In genomic region chr19:10699851-10700250, GRCm38 (mm10) we compare ENCODE assay signal across 10 mouse cellular contexts. TPM values are rescaled to one million over a fixed set of nuclear protein-coding genes. Genes with fewer than 3 reads are reported as not detected.
DNase-seq lines count a peak whose midpoint lies in the region; ATAC-seq lines count a peak whose summit lies in the region.
"Had no signal": no experiment of that assay in that cellular context is flagged by ENCODE, and none has a peak within 500 bp of the region (broad histone marks: within the 10 kb centered on the region; RNA-seq: fewer than 3 reads in every experiment).

No protein-coding gene starts in this region.

- peak; percentile 11; the same call in 1 of the 2 replicates for ATAC-seq in embryonic facial prominence, embryonic 14.5 days (ENCODE audit: low read depth)
- ATAC-seq in hindbrain, embryonic 13.5 days (ENCODE audit: low FRiP score) = no peak
- no peak for ATAC-seq in hindbrain, embryonic 12.5 days (ENCODE audit: low FRiP score)
- ATAC-seq in hindbrain, embryonic 14.5 days (ENCODE audit: low FRiP score) = no peak
- peak; percentile 63 for ATAC-seq in liver, embryonic 16.5 days (ENCODE audit: low read depth)

- no peak overlapping the region for H3K27ac ChIP-seq in embryonic facial prominence, embryonic 14.5 days (replicated peaks; ENCODE audit: low read depth, low read length)
- H3K27ac ChIP-seq in embryonic facial prominence, embryonic 10.5 days (replicated peaks) = no peak overlapping the region
- peak overlapping the region; percentile 32 for H3K27ac ChIP-seq in hindbrain, embryonic 13.5 days
- H3K27ac ChIP-seq in hindbrain, embryonic 12.5 days = no peak overlapping the region
- H3K27ac ChIP-seq in hindbrain, embryonic 14.5 days = 0 out of 2 replicates have a peak overlapping the region, but pooled peaks have one; percentile 10
- peak overlapping the region; percentile 57; the same call in 1 of the 2 replicates for H3K27ac ChIP-seq in liver, embryonic 16.5 days (ENCODE audit: low read length)
- H3K27ac ChIP-seq: hindbrain, embryonic 15.5 days; layer of hippocampus, adult 2 months had no signal

- no peaks in the 10 kb centered on the region for H3K27me3 ChIP-seq in embryonic facial prominence, embryonic 14.5 days (replicated peaks; ENCODE audit: control insufficient read depth, insufficient read depth, low read length)
- H3K27me3 ChIP-seq in embryonic facial prominence, embryonic 10.5 days (replicated peaks; ENCODE audit: low read depth, poor library complexity, severe bottlenecking) = no peaks in the 10 kb centered on the region
- no peaks in the 10 kb centered on the region for H3K27me3 ChIP-seq in hindbrain, embryonic 13.5 days
- no peaks in the 10 kb centered on the region for H3K27me3 ChIP-seq in hindbrain, embryonic 12.5 days
- H3K27me3 ChIP-seq in hindbrain, embryonic 14.5 days (ENCODE audit: control insufficient read depth, insufficient read depth, low read length) = no peaks in the 10 kb centered on the region
- no peaks in the 10 kb centered on the region for H3K27me3 ChIP-seq in liver, embryonic 16.5 days (ENCODE audit: control insufficient read depth, insufficient read depth, low read depth, low read length)
- H3K27me3 ChIP-seq: hindbrain, embryonic 15.5 days had no signal

- DNase-seq in embryonic facial prominence, embryonic 14.5 days (ENCODE audit: low spot score) = peak; percentile 45
- no peak for DNase-seq in embryonic facial prominence, embryonic 10.5 days (ENCODE audit: low spot score)
- no peak for DNase-seq in hindbrain, embryonic 14.5 days (ENCODE audit: low spot score)
- no peak for DNase-seq in cerebellum, postnatal 25 days
- DNase-seq in frontal cortex, postnatal 14 days (ENCODE audit: low spot score in 2 of 2) = no peak

- no peaks in the 10 kb centered on the region for H3K36me3 ChIP-seq in embryonic facial prominence, embryonic 14.5 days (ENCODE audit: control insufficient read depth, insufficient read depth, low read length)
- H3K36me3 ChIP-seq in embryonic facial prominence, embryonic 10.5 days (replicated peaks) = 0 out of 2 replicates have a peak, but pooled peaks cover 5% of the 10 kb centered on the region
- H3K36me3 ChIP-seq in hindbrain, embryonic 13.5 days = no peaks in the 10 kb centered on the region
- no peaks in the 10 kb centered on the region; the same call in 1 of the 2 replicates for H3K36me3 ChIP-seq in hindbrain, embryonic 12.5 days
- H3K36me3 ChIP-seq in hindbrain, embryonic 14.5 days (replicated peaks; ENCODE audit: control insufficient read depth, insufficient read depth) = no peaks in the 10 kb centered on the region
- no peaks in the 10 kb centered on the region for H3K36me3 ChIP-seq in liver, embryonic 16.5 days (ENCODE audit: control insufficient read depth, insufficient read depth)
- H3K36me3 ChIP-seq: hindbrain, embryonic 15.5 days had no signal

- H3K4me2 ChIP-seq in embryonic facial prominence, embryonic 14.5 days (ENCODE audit: low read depth, low read length) = no peak overlapping the region
- H3K4me2 ChIP-seq in hindbrain, embryonic 13.5 days = no peak overlapping the region
- H3K4me2 ChIP-seq in hindbrain, embryonic 12.5 days (replicated peaks) = no peak overlapping the region
- no peak overlapping the region for H3K4me2 ChIP-seq in hindbrain, embryonic 14.5 days (replicated peaks)
- H3K4me2 ChIP-seq in liver, embryonic 16.5 days (ENCODE audit: low read depth, low read length) = peak overlapping the region; percentile 22
- H3K4me2 ChIP-seq: hindbrain, embryonic 15.5 days had no signal

- no peaks in the 10 kb centered on the region for H3K9me3 ChIP-seq in embryonic facial prominence, embryonic 14.5 days (ENCODE audit: control insufficient read depth, low read length)
- no peaks in the 10 kb centered on the region for H3K9me3 ChIP-seq in embryonic facial prominence, embryonic 10.5 days
- H3K9me3 ChIP-seq in hindbrain, embryonic 13.5 days = no peaks in the 10 kb centered on the region
- no peaks in the 10 kb centered on the region for H3K9me3 ChIP-seq in hindbrain, embryonic 12.5 days (replicated peaks)
- no peaks in the 10 kb centered on the region for H3K9me3 ChIP-seq in hindbrain, embryonic 14.5 days (ENCODE audit: control insufficient read depth, low read length)
- H3K9me3 ChIP-seq in liver, embryonic 16.5 days (replicated peaks; ENCODE audit: control insufficient read depth, low read length) = no peaks in the 10 kb centered on the region
- H3K9me3 ChIP-seq: hindbrain, embryonic 15.5 days had no signal

- H3K9ac ChIP-seq in embryonic facial prominence, embryonic 14.5 days (ENCODE audit: low read depth, low read length) = no peak overlapping the region
- H3K9ac ChIP-seq in hindbrain, embryonic 13.5 days = no peak overlapping the region
- H3K9ac ChIP-seq in hindbrain, embryonic 12.5 days = no peak overlapping the region
- no peak overlapping the region for H3K9ac ChIP-seq in hindbrain, embryonic 14.5 days
- peak overlapping the region; percentile 30 for H3K9ac ChIP-seq in liver, embryonic 16.5 days (ENCODE audit: low read depth, low read length)
- H3K9ac ChIP-seq: hindbrain, embryonic 15.5 days had no signal

- H3K4me3 ChIP-seq in embryonic facial prominence, embryonic 14.5 days (ENCODE audit: low read depth, low read length) = no peak overlapping the region
- H3K4me3 ChIP-seq in embryonic facial prominence, embryonic 10.5 days = no peak overlapping the region
- H3K4me3 ChIP-seq in hindbrain, embryonic 13.5 days = no peak overlapping the region
- H3K4me3 ChIP-seq in hindbrain, embryonic 12.5 days = no peak overlapping the region
- no peak overlapping the region for H3K4me3 ChIP-seq in hindbrain, embryonic 14.5 days (replicated peaks; ENCODE audit: low read length)
- no peak overlapping the region for H3K4me3 ChIP-seq in liver, embryonic 16.5 days (ENCODE audit: low read depth, low read length)
- H3K4me3 ChIP-seq: hindbrain, embryonic 15.5 days; layer of hippocampus, adult 2 months had no signal

- H3K4me1 ChIP-seq in embryonic facial prominence, embryonic 14.5 days (ENCODE audit: control insufficient read depth, insufficient read depth, low read length) = peaks cover 14% of the 10 kb centered on the region; the same call in 1 of the 2 replicates
- peaks cover 74% of the 10 kb centered on the region for H3K4me1 ChIP-seq in embryonic facial prominence, embryonic 10.5 days
- H3K4me1 ChIP-seq in hindbrain, embryonic 13.5 days (replicated peaks) = peaks cover 69% of the 10 kb centered on the region
- H3K4me1 ChIP-seq in hindbrain, embryonic 12.5 days = peaks cover 53% of the 10 kb centered on the region
- peaks cover 59% of the 10 kb centered on the region for H3K4me1 ChIP-seq in hindbrain, embryonic 14.5 days (replicated peaks; ENCODE audit: control insufficient read depth, insufficient read depth, low read length)
- peaks cover 67% of the 10 kb centered on the region for H3K4me1 ChIP-seq in liver, embryonic 16.5 days (ENCODE audit: control insufficient read depth, low read depth, low read length)

- WGBS in embryonic facial prominence, embryonic 14.5 days = 67% methylated on average over 9 of the region's 9 CpGs
- WGBS in embryonic facial prominence, embryonic 10.5 days = 68% methylated on average over 9 of the region's 9 CpGs
- 71% methylated on average over 9 of the region's 9 CpGs for WGBS in hindbrain, embryonic 13.5 days
- 77% methylated on average over 9 of the region's 9 CpGs for WGBS in hindbrain, embryonic 12.5 days
- WGBS in hindbrain, embryonic 14.5 days = 71% methylated on average over 9 of the region's 9 CpGs
- 16% methylated on average over 9 of the region's 9 CpGs for WGBS in liver, embryonic 16.5 days (ENCODE audit: insufficient replicate concordance)

RNA-seq across cellular contexts. Expression of gene Vps37c, which starts 11.3 kb away (rescaled TPM):
- polyA plus RNA-seq in embryonic facial prominence, embryonic 14.5 days (2014; fragmentation: Nextera tagmentation; extraction: Ambion mirVana) = 34.8 and 35.9 TPM in 2 replicates
- polyA plus RNA-seq in embryonic facial prominence, embryonic 10.5 days (2016; fragmentation: Nextera tagmentation; extraction: Ambion mirVana) = 37.6 and 40.8 TPM in 2 replicates
- polyA plus RNA-seq in hindbrain, embryonic 13.5 days (2015; fragmentation: Nextera tagmentation; extraction: Ambion mirVana) = 33.8 and 34.7 TPM in 2 replicates
- 36.6 and 37.5 TPM in 2 replicates for polyA plus RNA-seq in hindbrain, embryonic 12.5 days (2016; fragmentation: Nextera tagmentation; extraction: Ambion mirVana)
- polyA plus RNA-seq in hindbrain, embryonic 14.5 days (2014; fragmentation: Nextera tagmentation; extraction: Ambion mirVana) = 28.7 and 31.3 TPM in 2 replicates
- 11.7 and 12.1 TPM in 2 replicates for polyA plus RNA-seq in liver, embryonic 16.5 days (2015; fragmentation: Nextera tagmentation; extraction: Ambion mirVana)

RNA-seq across cellular contexts. Expression of gene Pga5, which starts 22.0 kb away (rescaled TPM):
- polyA plus RNA-seq in embryonic facial prominence, embryonic 14.5 days (2014; fragmentation: Nextera tagmentation; extraction: Ambion mirVana) = 0.14 TPM in 1 of 2 replicates, not detected in the other
- polyA plus RNA-seq in embryonic facial prominence, embryonic 10.5 days (2016; fragmentation: Nextera tagmentation; extraction: Ambion mirVana) = not detected in 2 replicates
- polyA plus RNA-seq in hindbrain, embryonic 13.5 days (2015; fragmentation: Nextera tagmentation; extraction: Ambion mirVana) = not detected in 2 replicates
- polyA plus RNA-seq in hindbrain, embryonic 12.5 days (2016; fragmentation: Nextera tagmentation; extraction: Ambion mirVana) = not detected in 2 replicates
- not detected in 2 replicates for polyA plus RNA-seq in hindbrain, embryonic 14.5 days (2014; fragmentation: Nextera tagmentation; extraction: Ambion mirVana)
- polyA plus RNA-seq in liver, embryonic 16.5 days (2015; fragmentation: Nextera tagmentation; extraction: Ambion mirVana) = 0.06 TPM in 1 of 2 replicates, not detected in the other
- polyA plus RNA-seq: hindbrain, embryonic 15.5 days had no signal

RNA-seq across cellular contexts. Expression of gene Cd5, which starts 39.0 kb away (rescaled TPM):
- polyA plus RNA-seq in embryonic facial prominence, embryonic 14.5 days (2014; fragmentation: Nextera tagmentation; extraction: Ambion mirVana) = 0.58 and 0.78 TPM in 2 replicates
- 0.15 and 0.19 TPM in 2 replicates for polyA plus RNA-seq in embryonic facial prominence, embryonic 10.5 days (2016; fragmentation: Nextera tagmentation; extraction: Ambion mirVana)
- polyA plus RNA-seq in hindbrain, embryonic 13.5 days (2015; fragmentation: Nextera tagmentation; extraction: Ambion mirVana) = 0.21 and 0.35 TPM in 2 replicates
- polyA plus RNA-seq in hindbrain, embryonic 12.5 days (2016; fragmentation: Nextera tagmentation; extraction: Ambion mirVana) = 0.17 and 0.31 TPM in 2 replicates
- 0.31 TPM in 2 replicates for polyA plus RNA-seq in hindbrain, embryonic 14.5 days (2014; fragmentation: Nextera tagmentation; extraction: Ambion mirVana)
- not detected in 2 replicates for polyA plus RNA-seq in liver, embryonic 16.5 days (2015; fragmentation: Nextera tagmentation; extraction: Ambion mirVana)

Comparison
In these comparisons a context has a peak if more than half of its experiments do, and no peak if none do; other contexts are left out.
1. H3K27ac ChIP-seq: peak in hindbrain, embryonic 13.5 days (single experiment), hindbrain, embryonic 14.5 days (single experiment) and liver, embryonic 16.5 days (single experiment); none in embryonic facial prominence, embryonic 14.5 days (single experiment), embryonic facial prominence, embryonic 10.5 days (single experiment) and hindbrain, embryonic 12.5 days (single experiment).
2. ATAC-seq: peak in embryonic facial prominence, embryonic 14.5 days (single experiment) and liver, embryonic 16.5 days (single experiment); none in hindbrain, embryonic 13.5 days (single experiment), hindbrain, embryonic 12.5 days (single experiment) and hindbrain, embryonic 14.5 days (single experiment).